Mouse (Mus musculus) liver, adult 2 months (tissue): ENCODE measurements around the gene Llgl1. TPM values are rescaled to one million over a fixed set of nuclear protein-coding genes. Genes with fewer than 3 reads are reported as not detected.

Experiments
- DNase-seq: peaks from one replicate; pipeline ENCODE4 v3.0.0-alpha.2; 2011; ENCODE audit warnings: low read depth, low spot score; ENCODE audit errors: extremely low read depth
- H3K27ac ChIP-seq: fragments of 200-500 bp; replicated peaks from 2 replicates; pipeline ENCODE4 v1.5.1; 2012; ENCODE audit warnings: low read depth, mild to moderate bottlenecking, control low read depth, inconsistent platforms, low read length; ENCODE audit not compliant: insufficient read depth
- H3K27me3 ChIP-seq: fragments of 200-500 bp; 2 replicates; pipeline ENCODE4 v1.6.1; 2012; ENCODE audit warnings: mild to moderate bottlenecking, moderate library complexity, low read length, inconsistent platforms; ENCODE audit not compliant: control insufficient read depth, insufficient read depth
- H3K36me3 ChIP-seq: fragments of 200-500 bp; 2 replicates; pipeline ENCODE4 v1.6.1; 2012; ENCODE audit warnings: low read length, inconsistent platforms; ENCODE audit not compliant: control insufficient read depth, insufficient read depth
- H3K4me1 ChIP-seq: fragments of 200-500 bp; 2 replicates; pipeline ENCODE4 v1.6.1; 2011; ENCODE audit warnings: low read length; ENCODE audit not compliant: control insufficient read depth, insufficient read depth
- H3K4me3 ChIP-seq: fragments of 200-500 bp; 2 replicates; pipeline ENCODE4 v1.5.1; 2011; ENCODE audit warnings: low read depth, mild to moderate bottlenecking, control low read depth, low read length, moderate library complexity; ENCODE audit not compliant: insufficient read depth
- H3K79me2 ChIP-seq: fragments of 200-500 bp; 2 replicates; pipeline ENCODE4 v1.6.1; 2012; ENCODE audit warnings: inconsistent platforms, mild to moderate bottlenecking, low read length, moderate library complexity; ENCODE audit not compliant: control insufficient read depth, insufficient read depth
- H3K9ac ChIP-seq: fragments of 200-500 bp; 2 replicates; pipeline ENCODE4 v1.6.1; 2012; ENCODE audit warnings: low read depth, mild to moderate bottlenecking, control low read depth, inconsistent platforms, low read length
- CTCF ChIP-seq: fragments of 200-500 bp; IDR thresholded peaks from 2 replicates; pipeline ENCODE4 v1.5.1; 2011; ENCODE audit warnings: low read depth, low read length, control low read depth
- POLR2A ChIP-seq: fragments of 200-500 bp; IDR thresholded peaks from 2 replicates; pipeline ENCODE4 v1.6.1; 2011; ENCODE audit warnings: low read length, control low read depth; ENCODE audit not compliant: insufficient read depth; ENCODE audit errors: extremely low read depth
- whole genome bisulfite sequencing: fragments of 180-500 bp; shearing (Covaris S2); methylation state at CpG from one replicate; pipeline ENCODE4 v1.1.7; 2018; 5-methylcytosine and 5-hydroxymethylcytosine counted together
- polyA plus RNA-seq: library from polyadenylated mRNA; depleted of rRNA; stranded (reverse); fragments of >200 nt; gene quantifications from 2 replicates; pipeline ENCODE4 v1.2.3, GENCODE M21; 2012
- total RNA-seq: library from RNA; depleted of rRNA; stranded (reverse); fragments of >200 nt; gene quantifications from 2 replicates; pipeline ENCODE4 v1.2.3, GENCODE M21; 2014

Gene Llgl1
- total and polyA plus RNA-seq, 2 experiments = 2.7 to 11.5 TPM

DNA sequence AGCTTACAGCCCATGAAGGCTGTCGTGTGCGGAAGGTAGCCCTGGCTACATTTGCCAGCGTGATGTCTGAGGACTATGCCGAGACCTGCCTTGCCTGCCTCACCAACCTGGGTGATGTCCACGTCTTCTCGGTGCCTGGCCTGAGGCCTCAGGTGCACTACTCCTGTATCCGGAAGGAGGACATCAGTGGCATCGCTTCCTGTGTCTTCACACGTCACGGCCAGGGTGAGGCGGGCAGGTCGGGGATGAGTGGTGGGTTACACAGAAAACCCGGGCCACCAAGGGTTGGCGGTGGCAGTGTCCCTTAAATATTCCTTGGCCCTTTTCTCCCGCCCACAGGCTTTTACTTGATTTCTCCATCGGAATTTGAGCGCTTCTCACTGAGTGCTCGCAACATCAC is 12.5 kb downstream of the Llgl1 start:
- H3K4me1 ChIP-seq = peaks cover 6% of the 10 kb centered on the region; the same call in 1 of the 2 replicates
- 95% methylated on average over 18 of the region's 18 CpGs for WGBS
- TF ChIP-seq CTCF = no peak
- no peak for TF ChIP-seq POLR2A

DNA sequence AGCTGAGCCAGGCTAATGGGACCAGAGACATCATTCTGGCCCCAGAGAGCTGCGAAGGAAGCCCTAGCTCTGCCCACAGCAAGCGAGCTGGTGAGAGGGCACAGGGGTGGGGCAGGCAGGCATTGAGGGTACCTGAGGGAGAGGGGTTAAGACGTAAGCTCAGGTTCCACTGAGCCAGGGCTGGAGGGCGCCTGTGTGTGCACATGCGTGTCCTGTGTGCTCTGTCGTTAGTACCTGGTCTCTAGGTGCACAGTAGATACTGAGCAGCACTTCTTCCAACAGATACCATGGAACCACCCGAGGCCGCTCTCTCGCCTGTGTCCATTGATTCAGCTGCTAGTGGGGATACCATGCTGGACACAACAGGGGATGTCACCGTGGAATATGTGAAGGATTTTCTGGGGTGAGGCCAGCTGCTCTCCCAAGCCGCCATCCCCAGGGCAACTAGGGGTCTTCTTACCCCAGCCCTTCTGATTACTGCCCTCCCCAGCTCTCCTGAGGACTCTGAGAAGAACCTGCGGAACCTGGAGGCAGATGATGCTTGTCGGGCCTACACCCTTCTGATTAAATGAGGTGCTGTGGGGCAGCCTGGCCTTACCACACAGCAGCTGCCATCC is 13.2 kb downstream of the Llgl1 start:
- Histone ChIP-seq H3K4me3 (no peak overlapping the region), H3K9ac (no peak overlapping the region), H3K36me3 (peaks cover 17% of the 10 kb centered on the region; the same call in 1 of the 2 replicates), H3K27me3 (no peaks in the 10 kb centered on the region), H3K4me1 (peaks cover 4% of the 10 kb centered on the region; the same call in 1 of the 2 replicates), H3K27ac (no peak overlapping the region), H3K79me2 (no peaks in the 10 kb centered on the region)
- DNase-seq = no peak
- 92% methylated on average over 13 of the region's 13 CpGs for WGBS
- TF ChIP-seq CTCF (no peak), POLR2A (no peak)

More for the DNA sequence above, 12.5 kb downstream of the Llgl1 start:
- DNase-seq = no peak
- Histone ChIP-seq H3K27me3 (no peaks in the 10 kb centered on the region), H3K36me3 (peaks cover 17% of the 10 kb centered on the region; the same call in 1 of the 2 replicates), H3K4me3 (no peak overlapping the region), H3K79me2 (no peaks in the 10 kb centered on the region), H3K9ac (no peak overlapping the region), H3K27ac (no peak overlapping the region)

DNA sequence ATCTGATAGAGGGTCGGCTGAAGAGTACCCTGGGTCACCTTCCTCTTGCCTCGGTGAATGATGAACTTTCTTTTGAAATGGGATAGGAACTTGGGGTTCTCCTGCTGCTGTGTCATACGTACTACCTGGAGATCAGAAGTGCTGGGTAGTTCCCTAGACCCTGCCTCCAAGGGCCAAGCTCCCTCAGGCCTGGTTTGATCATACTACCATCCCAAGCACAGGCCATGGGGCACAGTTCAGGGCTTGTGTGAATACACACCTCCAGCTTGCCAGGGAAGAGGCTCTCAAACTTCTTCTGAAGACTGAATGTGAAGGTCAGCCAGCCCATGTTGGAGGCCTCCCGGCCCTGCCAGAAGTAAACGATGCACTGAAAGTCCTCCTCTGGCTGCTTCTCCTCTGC is 16.3 kb downstream of the Llgl1 start:
- WGBS = 89% methylated on average over 5 of the region's 5 CpGs
- DNase-seq = no peak
- Histone ChIP-seq H3K27me3 (no peaks in the 10 kb centered on the region), H3K4me3 (no peak overlapping the region), H3K36me3 (peaks cover 34% of the 10 kb centered on the region; the same call in 1 of the 2 replicates), H3K9ac (no peak overlapping the region), H3K4me1 (no peaks in the 10 kb centered on the region), H3K27ac (no peak overlapping the region), H3K79me2 (no peaks in the 10 kb centered on the region)
- TF ChIP-seq POLR2A (no peak), CTCF (no peak)

DNA sequence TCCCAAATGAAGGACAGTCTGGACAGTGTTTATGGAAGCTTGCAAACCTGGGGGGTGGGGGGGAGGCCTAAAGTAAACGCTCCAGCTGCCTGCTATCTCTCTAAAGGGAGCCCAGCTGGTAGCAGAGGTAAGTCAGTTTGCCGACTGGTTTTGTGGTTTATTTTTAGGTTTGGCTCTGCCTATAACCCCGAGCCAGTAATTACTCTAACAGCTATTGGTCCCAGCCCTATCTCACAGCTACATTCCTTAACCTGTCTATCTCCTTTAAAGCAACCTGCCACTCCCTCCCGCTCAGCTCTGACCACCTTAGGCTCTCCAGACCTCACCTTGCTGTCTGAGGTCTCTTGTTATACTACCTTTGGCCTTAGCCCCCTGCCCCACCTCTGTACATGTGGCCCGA is 19.7 kb downstream of the Llgl1 start:
- 86% methylated on average over 5 of the region's 5 CpGs for WGBS
- no peak overlapping the region for H3K9ac ChIP-seq
- no peak overlapping the region for H3K27ac ChIP-seq
- peaks cover 42% of the 10 kb centered on the region; the same call in 1 of the 2 replicates for H3K36me3 ChIP-seq
- H3K27me3 ChIP-seq = no peaks in the 10 kb centered on the region
- H3K4me1 ChIP-seq = no peaks in the 10 kb centered on the region
- TF ChIP-seq CTCF = no peak
- TF ChIP-seq POLR2A = no peak
- no peaks in the 10 kb centered on the region for H3K79me2 ChIP-seq
- no peak overlapping the region for H3K4me3 ChIP-seq
- no peak for DNase-seq

DNA sequence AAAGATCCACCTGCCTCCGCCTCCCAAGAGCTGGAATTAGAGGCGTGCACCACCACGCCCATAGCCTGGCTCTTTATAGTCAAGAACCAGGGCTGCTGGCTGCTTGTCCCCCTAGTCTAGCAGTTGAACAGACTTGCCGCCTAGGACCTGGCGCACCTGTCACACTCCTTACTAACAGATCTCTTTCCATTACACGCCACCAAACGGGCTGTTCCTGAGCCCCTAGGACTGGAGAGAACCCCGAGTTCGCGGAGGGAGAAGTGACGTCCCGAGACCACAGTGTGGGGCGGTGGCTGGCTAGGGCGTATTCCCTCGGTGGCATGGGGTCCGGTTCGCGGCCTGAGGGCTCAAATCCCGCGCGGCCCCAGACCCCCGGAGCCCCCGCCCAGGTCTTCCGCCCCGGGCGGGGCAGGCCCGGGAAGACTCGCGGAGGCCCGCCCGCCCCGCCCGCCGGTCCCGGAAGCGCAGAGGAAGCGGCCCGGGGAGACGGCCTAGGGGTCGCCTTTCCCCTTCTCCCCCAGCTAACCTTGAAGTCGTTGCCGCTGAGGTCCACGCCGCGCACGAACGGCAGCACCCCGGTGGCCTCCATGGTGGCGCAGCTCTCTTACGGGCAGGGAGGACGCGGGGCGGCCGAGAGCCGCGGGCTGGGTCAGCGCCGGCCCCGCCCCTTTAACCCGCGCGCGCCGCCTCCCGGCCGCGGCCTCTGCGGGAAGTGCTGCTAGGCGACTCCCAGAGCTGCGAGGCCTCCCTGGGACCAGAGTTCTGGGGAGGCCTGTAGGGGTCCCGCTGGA is 27.3 kb downstream of the Llgl1 start, which contains the start of gene Flii:
Gene Flii, minus strand, starts transcription at position 663 of the 791 bp plus-strand sequence.
- peak within 1 kb of the TSS; percentile 99 for H3K9ac ChIP-seq
- peak within 1 kb of the TSS; percentile 99 for H3K4me3 ChIP-seq
- H3K27ac ChIP-seq = peak within 1 kb of the TSS; percentile 86
- peak; percentile 65 for DNase-seq
- peaks cover 34% of the 10 kb centered on the region for H3K4me1 ChIP-seq
- H3K36me3 ChIP-seq = peaks cover 6% of the 10 kb centered on the region; the same call in 1 of the 2 replicates
- WGBS = under 1% methylated on average over 66 of the region's 71 CpGs
- TF ChIP-seq POLR2A (peak; percentile 45; the same call in 1 of the 2 replicates), CTCF (peak; percentile 53)
- no peaks in the 10 kb centered on the region for H3K27me3 ChIP-seq
- H3K79me2 ChIP-seq = peaks cover 9% of the 10 kb centered on the region; the same call in 1 of the 2 replicates
